Mouse (Mus musculus) cortical plate, adult 2 months (tissue): ENCODE data around the gene Hacd3.

Experiments
- CTCF ChIP-seq: fragments of 200-500 bp; IDR thresholded peaks from 2 replicates; pipeline ENCODE4 v1.5.1; 2011; ENCODE audit warnings: mild to moderate bottlenecking, control low read depth, low read length; ENCODE audit not compliant: insufficient read depth; ENCODE audit errors: extremely low read depth
- POLR2A ChIP-seq: fragments of 200-500 bp; IDR thresholded peaks from 2 replicates; pipeline ENCODE4 v1.6.1; 2011; ENCODE audit warnings: mild to moderate bottlenecking, low read length, control low read depth; ENCODE audit not compliant: insufficient read depth; ENCODE audit errors: extremely low read depth

DNA sequence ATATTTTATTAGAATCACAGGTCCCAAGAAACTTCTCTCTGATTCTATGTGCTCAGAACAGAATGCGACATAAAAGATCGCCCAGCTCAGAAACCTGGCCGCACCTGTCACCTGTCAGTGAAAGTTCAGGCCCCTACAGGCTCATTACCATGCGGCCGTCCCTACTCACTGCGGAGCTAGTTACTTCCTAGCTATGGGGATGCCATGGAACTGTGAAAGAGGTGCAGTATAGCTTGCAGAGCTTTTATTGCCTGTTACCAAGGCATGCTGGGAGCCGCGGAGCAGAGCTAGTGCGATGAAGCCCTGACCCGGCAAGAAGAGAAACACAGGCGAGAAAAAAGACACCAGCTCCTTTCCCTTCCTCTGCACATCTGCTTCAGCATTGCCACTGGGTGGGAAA lies 77.5 kb downstream of the Hacd3 start:
- TF ChIP-seq CTCF (no peak), POLR2A (no peak)
